Mouse (Mus musculus) neural tube, embryonic 15.5 days (tissue): ENCODE results near the gene Ly6f. TPM values are rescaled to one million over a fixed set of nuclear protein-coding genes. Genes with fewer than 3 reads are reported as not detected.
"Not testable (repeated sequence)": the region's sequence is repeated elsewhere in the genome, so short reads cannot be mapped to it uniquely, and the experiment has no call there.

Experiments
- ATAC-seq: fragments of 200-750 bp; cut with Nextera tagmentation; 2 replicates; pipeline ENCODE4 v1.8.0; 2017; ENCODE audit warnings: mild to moderate bottlenecking, moderate TSS enrichment, moderate library complexity; ENCODE audit not compliant: low FRiP score
- H3K27ac ChIP-seq: fragments of 300-500 bp; sonication (generic); replicated peaks from 2 replicates; pipeline ENCODE4 v1.5.1; 2015; ENCODE audit warnings: mild to moderate bottlenecking, inconsistent platforms
- H3K27me3 ChIP-seq: fragments of 300-500 bp; sonication (generic); replicated peaks from 2 replicates; pipeline ENCODE4 v1.6.1; 2015; ENCODE audit warnings: inconsistent platforms
- H3K36me3 ChIP-seq: fragments of 300-500 bp; sonication (generic); 2 replicates; pipeline ENCODE4 v1.6.1; 2015; ENCODE audit warnings: inconsistent platforms
- H3K4me1 ChIP-seq: fragments of 300-500 bp; sonication (generic); 2 replicates; pipeline ENCODE4 v1.6.1; 2015; ENCODE audit warnings: inconsistent platforms
- H3K4me2 ChIP-seq: fragments of 300-500 bp; sonication (generic); 2 replicates; pipeline ENCODE4 v1.6.1; 2015; ENCODE audit warnings: inconsistent platforms, mild to moderate bottlenecking, moderate library complexity
- H3K4me3 ChIP-seq: fragments of 300-500 bp; sonication (generic); replicated peaks from 2 replicates; pipeline ENCODE4 v1.5.1; 2015; ENCODE audit warnings: mild to moderate bottlenecking, inconsistent platforms
- H3K9ac ChIP-seq: fragments of 300-500 bp; sonication (generic); replicated peaks from 2 replicates; pipeline ENCODE4 v1.6.1; 2015; ENCODE audit warnings: mild to moderate bottlenecking, inconsistent platforms
- H3K9me3 ChIP-seq: fragments of 300-500 bp; sonication (generic); replicated peaks from 2 replicates; pipeline ENCODE4 v1.6.1; 2016; ENCODE audit warnings: inconsistent platforms
- WGBS: fragments of 180-500 bp; shearing (Covaris S2); methylation state at CpG from one replicate; pipeline ENCODE4 v1.1.7; 2015; ENCODE audit warnings: mixed read lengths; 5-methylcytosine and 5-hydroxymethylcytosine counted together
- polyA plus RNA-seq: library from polyadenylated mRNA; unstranded; fragments of >200 nt; fragmentation: Nextera tagmentation; extraction: Ambion mirVana; gene quantifications from 2 replicates; pipeline ENCODE4 v1.2.1, GENCODE M21; 2015

Gene Ly6f
- polyA plus RNA-seq, 1 experiment from 2014 or later: not detected

DNA sequence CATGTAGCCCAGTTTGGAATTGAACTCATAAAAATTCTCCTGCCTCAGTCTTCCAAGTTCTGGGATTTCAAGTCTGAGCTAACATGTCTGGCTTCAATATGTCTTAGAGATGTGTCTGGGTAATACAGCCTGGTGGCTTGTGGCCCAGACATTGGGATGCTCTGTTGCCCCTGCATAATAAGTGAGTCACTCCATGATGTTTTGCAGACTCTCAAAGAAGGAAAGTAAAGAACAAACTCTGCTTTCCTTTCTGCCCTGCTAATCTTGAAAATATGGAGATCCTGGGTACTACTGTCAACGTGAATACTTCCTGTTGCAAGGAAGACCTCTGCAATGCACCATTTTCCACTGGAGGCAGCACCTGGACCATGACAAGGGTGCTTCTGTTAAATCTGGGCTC lies 3.2 kb downstream of the Ly6f start:
- H3K9me3 ChIP-seq: no peaks in the 10 kb centered on the region
- ATAC-seq: no peak
- H3K27me3 ChIP-seq: no peaks in the 10 kb centered on the region
- no peak overlapping the region for H3K27ac ChIP-seq
- no peak overlapping the region for H3K4me2 ChIP-seq
- no peak overlapping the region for H3K9ac ChIP-seq
- H3K36me3 ChIP-seq: no peaks in the 10 kb centered on the region
- no peaks in the 10 kb centered on the region for H3K4me1 ChIP-seq
- no peak overlapping the region for H3K4me3 ChIP-seq
- WGBS: 79% methylated on average over 1 of the region's 1 CpGs

DNA sequence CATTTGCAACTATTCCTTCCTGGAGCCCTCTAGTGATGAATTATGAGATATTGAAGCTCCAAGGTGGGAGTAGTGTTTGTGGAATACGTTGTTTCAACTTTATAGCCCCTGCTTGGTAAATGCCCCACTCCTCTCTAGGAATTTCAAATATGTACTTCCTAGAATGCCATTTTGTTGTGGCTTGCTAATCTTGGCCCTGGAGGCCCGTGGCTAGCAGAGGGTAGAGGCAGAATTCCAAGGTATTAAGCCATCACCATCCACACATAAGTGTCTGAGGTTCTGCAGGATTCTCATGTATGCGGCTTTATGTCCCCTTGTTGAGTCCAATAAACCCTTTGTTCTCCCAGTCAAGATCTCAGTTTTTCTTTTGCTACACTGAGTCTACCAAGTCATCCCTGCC lies 3.7 kb downstream of the Ly6f start:
- Histone ChIP-seq H3K9me3 (no peaks in the 10 kb centered on the region), H3K36me3 (no peaks in the 10 kb centered on the region), H3K9ac (no peak overlapping the region), H3K4me3 (no peak overlapping the region), H3K27me3 (no peaks in the 10 kb centered on the region), H3K4me2 (no peak overlapping the region), H3K27ac (no peak overlapping the region), H3K4me1 (no peaks in the 10 kb centered on the region)
- ATAC-seq: no peak
- 67% methylated on average over 3 of the region's 3 CpGs for WGBS

DNA sequence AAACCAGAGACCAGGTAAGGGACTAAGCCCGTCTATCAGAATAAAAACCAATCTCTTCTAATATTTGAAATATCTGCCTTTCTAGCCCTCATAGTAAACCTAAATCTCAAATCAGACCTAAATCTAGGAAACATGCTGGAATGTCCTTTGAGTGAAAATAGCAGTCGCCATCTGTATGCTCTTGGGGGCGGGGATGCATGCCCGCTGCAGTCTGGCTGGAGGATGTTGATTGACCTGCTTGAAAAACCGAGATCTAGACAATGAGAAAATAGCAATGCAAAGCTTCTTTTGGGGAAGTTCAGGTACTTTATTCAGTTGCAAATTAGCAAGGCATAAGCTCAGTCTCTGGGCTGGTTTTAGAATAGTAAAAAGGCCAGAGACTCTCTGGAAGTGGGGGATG lies 13.8 kb downstream of the Ly6f start:
- not testable (repeated sequence) for H3K9me3 ChIP-seq, H3K27me3 ChIP-seq, H3K4me2 ChIP-seq, ATAC-seq, H3K9ac ChIP-seq, H3K4me3 ChIP-seq, H3K4me1 ChIP-seq, H3K36me3 ChIP-seq, H3K27ac ChIP-seq
- 81% methylated on average over 5 of the region's 5 CpGs for WGBS

DNA sequence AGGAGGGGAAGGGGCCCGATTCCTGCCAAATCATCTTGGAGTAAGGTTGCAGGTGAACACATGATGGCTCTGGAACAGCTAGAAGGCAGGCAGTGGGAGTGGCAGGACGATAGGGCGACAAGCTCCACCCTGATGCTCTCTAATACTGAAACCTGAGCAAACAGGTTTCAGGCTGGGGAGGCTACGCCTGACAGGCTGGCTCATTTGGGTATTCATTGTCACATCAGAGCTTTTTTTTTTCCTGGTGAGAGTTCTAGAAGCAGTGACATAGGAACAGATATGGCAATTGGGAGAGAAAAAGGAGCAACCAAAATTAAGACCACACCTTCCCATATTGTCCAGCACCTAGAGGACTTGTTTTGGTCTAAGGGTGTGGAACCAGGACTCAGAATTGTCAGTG lies 18.3 kb downstream of the Ly6f start:
- not testable (repeated sequence) for H3K4me1 ChIP-seq, H3K9me3 ChIP-seq, ATAC-seq, H3K27me3 ChIP-seq, H3K4me2 ChIP-seq, H3K36me3 ChIP-seq, H3K4me3 ChIP-seq, H3K27ac ChIP-seq, H3K9ac ChIP-seq
- WGBS: 89% methylated on average over 4 of the region's 4 CpGs

DNA sequence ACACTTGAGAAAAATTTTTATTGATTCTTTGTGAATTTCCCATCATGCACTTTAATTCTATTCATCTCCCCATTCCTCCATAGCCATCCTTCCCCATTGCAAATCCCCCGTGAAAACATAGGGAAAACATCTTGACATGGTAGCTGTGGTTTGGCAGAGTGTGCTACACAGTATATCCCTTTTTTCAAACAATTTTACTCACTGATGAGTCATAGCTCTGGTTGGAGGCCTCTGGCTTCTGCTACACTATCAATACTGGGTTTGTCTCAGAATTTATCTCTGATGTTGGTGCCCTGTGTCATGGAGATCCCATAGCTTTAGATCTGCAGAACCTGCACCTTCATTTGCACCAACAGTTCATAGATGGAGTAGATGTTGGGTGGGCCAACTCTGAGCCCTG lies 24.2 kb downstream of the Ly6f start:
- H3K27me3 ChIP-seq: no peaks in the 10 kb centered on the region
- no peak overlapping the region for H3K4me3 ChIP-seq
- ATAC-seq: no peak
- WGBS: 90% methylated on average over 1 of the region's 1 CpGs
- no peak overlapping the region for H3K27ac ChIP-seq
- no peaks in the 10 kb centered on the region for H3K36me3 ChIP-seq
- H3K4me1 ChIP-seq: no peaks in the 10 kb centered on the region
- no peak overlapping the region for H3K9ac ChIP-seq
- no peak overlapping the region for H3K4me2 ChIP-seq
- no peaks in the 10 kb centered on the region for H3K9me3 ChIP-seq

DNA sequence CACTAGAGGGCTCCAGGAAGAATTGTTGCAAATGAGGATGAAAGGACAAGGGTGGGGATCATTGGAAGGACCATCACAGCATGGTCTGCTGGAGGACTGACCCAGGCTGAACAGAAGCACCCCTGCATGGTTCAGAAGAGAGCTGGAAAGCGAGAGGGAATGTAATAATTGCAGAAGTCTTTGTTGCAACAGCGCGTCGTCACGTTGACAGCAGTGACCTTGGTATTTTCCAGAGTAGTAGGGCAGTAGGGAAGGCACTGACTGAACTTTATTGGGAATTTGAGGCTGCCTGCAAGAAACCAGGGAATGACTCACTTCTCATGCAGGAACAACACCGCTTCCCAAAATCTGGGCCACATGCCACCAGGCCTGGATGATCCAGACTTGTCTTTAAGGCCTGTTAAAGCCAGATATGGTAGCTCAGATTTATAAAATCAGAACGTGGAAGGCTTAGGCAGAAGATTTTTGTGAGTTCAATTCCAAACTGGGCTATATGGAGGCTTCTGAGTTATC lies 25.7 kb downstream of the Ly6f start:
- Histone ChIP-seq H3K9me3 (no peaks in the 10 kb centered on the region), H3K27me3 (no peaks in the 10 kb centered on the region), H3K9ac (no peak overlapping the region), H3K4me2 (no peak overlapping the region), H3K4me3 (no peak overlapping the region), H3K4me1 (no peaks in the 10 kb centered on the region), H3K36me3 (no peaks in the 10 kb centered on the region), H3K27ac (no peak overlapping the region)
- WGBS: 88% methylated on average over 7 of the region's 7 CpGs
- no peak for ATAC-seq

DNA sequence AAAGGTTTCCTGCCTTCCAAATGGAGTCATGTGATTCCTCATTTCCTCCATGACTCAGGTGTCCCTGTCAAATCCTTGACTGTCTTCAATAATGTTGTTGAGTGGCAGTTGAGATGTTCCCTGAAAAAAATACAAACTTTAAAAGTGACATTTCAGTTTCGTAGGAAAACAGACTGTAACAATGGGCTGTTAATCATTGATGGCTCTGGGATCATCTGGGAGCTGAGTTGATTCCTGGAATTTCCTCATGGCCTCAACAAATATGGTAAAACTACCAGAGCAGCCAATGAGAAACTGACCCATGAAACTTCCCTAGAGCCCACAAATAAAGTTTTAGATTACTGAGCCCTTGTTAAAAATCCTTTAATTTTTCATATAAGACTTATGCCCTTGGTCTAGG lies 37.9 kb downstream of the Ly6f start:
- ATAC-seq: no peak
- no peak overlapping the region for H3K27ac ChIP-seq
- 58% methylated on average over 1 of the region's 1 CpGs for WGBS

DNA sequence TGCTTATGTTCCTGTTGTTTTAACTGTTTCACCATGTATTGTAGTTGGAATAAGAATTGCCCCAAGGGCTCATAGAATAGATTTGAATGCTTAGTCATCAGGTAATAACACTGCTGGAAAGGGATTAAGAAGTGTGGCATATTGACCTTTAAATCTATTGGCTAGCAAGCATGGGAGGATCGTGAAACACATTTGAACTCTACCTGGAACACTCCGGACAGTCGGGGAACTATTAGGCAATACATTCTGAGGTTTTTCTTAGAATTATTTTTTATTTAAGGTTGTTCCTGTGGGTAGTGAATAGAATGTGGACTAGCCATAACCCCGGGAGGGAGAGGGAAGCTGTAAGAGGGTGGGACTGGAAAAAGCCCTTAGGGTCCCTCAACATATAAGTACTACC lies 41.0 kb downstream of the Ly6f start:
- H3K27ac ChIP-seq: no peak overlapping the region
- no peaks in the 10 kb centered on the region for H3K36me3 ChIP-seq
- no peaks in the 10 kb centered on the region for H3K4me1 ChIP-seq
- no peak overlapping the region for H3K9ac ChIP-seq
- 0 out of 2 replicates have a peak, but pooled peaks cover 3% of the 10 kb centered on the region for H3K9me3 ChIP-seq
- ATAC-seq: no peak
- no peaks in the 10 kb centered on the region for H3K27me3 ChIP-seq
- no peak overlapping the region for H3K4me2 ChIP-seq
- no peak overlapping the region for H3K4me3 ChIP-seq
- 87% methylated on average over 4 of the region's 4 CpGs for WGBS

More for the DNA sequence above, 37.9 kb downstream of the Ly6f start:
- Histone ChIP-seq H3K4me1 (no peaks in the 10 kb centered on the region), H3K9me3 (0 out of 2 replicates have a peak, but pooled peaks cover 3% of the 10 kb centered on the region), H3K4me2 (no peak overlapping the region), H3K27me3 (no peaks in the 10 kb centered on the region), H3K4me3 (no peak overlapping the region), H3K9ac (no peak overlapping the region), H3K36me3 (no peaks in the 10 kb centered on the region)

DNA sequence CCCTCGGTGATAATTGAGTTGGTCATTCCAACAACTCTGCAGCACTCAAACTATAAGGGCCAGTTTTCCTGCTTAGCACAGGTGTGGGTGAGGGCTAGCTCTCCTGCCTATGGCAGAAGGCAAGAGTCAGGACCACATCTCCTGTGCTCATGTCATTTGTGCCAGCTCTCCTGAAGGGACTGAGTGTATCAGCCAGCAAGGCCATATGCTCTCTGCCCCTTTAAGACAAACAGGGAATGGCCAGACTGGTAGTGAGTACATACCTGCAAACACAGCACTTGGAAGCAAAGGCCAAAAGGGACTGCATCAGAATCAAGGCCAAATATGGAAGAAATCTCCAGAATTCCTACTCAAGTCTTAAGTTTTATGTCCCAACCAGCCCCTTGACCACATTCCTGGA lies 41.7 kb downstream of the Ly6f start:
- Histone ChIP-seq H3K9me3 (0 out of 2 replicates have a peak, but pooled peaks cover 3% of the 10 kb centered on the region), H3K9ac (no peak overlapping the region), H3K4me1 (no peaks in the 10 kb centered on the region), H3K36me3 (no peaks in the 10 kb centered on the region), H3K4me2 (no peak overlapping the region), H3K27ac (no peak overlapping the region), H3K4me3 (no peak overlapping the region), H3K27me3 (no peaks in the 10 kb centered on the region)
- WGBS: 97% methylated on average over 1 of the region's 1 CpGs
- no peak for ATAC-seq

DNA sequence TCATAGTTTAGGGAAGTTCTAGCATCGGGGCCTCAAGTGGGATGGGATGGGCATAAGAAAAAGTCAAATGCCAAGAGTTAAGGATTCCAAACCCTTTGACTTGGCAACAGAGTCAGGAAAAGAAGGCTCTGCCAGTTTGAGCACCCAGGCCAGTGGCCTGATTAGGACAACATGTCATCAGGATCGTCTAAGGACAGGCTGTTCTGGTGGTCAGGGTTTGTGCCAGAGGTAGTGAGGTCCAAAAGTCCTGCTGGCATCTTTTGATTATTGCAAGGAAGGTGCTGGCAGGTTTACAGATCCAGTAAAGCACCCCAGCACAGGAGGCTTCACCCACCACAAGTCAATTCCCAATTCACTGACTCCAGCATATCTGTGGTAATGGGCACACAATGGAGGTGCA lies 46.2 kb downstream of the Ly6f start:
- H3K4me1 ChIP-seq: no peaks in the 10 kb centered on the region
- no peak overlapping the region for H3K4me3 ChIP-seq
- H3K27ac ChIP-seq: no peak overlapping the region
- ATAC-seq: no peak
- H3K27me3 ChIP-seq: no peaks in the 10 kb centered on the region
- 82% methylated on average over 2 of the region's 2 CpGs for WGBS
- H3K36me3 ChIP-seq: no peaks in the 10 kb centered on the region
- H3K9ac ChIP-seq: no peak overlapping the region
- no peak overlapping the region for H3K4me2 ChIP-seq
- no peaks in the 10 kb centered on the region for H3K9me3 ChIP-seq

DNA sequence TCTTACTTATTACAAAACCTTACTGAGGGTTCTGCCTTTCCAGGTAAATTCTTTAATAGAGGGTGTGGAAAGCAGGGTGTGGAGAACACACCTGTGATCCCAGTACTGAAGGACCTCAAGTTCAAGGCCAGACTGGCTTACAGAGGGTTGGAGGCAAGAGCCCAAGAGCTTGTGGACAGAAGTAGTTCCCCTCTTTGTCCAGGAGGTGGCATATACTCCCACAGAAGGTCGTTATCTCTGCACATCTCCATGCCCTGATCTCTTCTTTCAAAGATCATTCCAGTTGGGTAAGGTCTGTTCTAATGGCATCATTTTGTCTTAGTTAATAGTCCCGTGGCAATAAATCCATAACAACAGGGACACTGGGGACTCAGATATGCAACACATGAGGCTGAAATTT lies 49.0 kb downstream of the Ly6f start:
- 50% methylated on average over 2 of the region's 2 CpGs for WGBS
- Histone ChIP-seq H3K4me2 (no peak overlapping the region), H3K4me3 (no peak overlapping the region), H3K9me3 (peaks cover 9% of the 10 kb centered on the region), H3K36me3 (no peaks in the 10 kb centered on the region), H3K4me1 (no peaks in the 10 kb centered on the region), H3K27me3 (no peaks in the 10 kb centered on the region), H3K27ac (no peak overlapping the region), H3K9ac (no peak overlapping the region)
- no peak for ATAC-seq

DNA sequence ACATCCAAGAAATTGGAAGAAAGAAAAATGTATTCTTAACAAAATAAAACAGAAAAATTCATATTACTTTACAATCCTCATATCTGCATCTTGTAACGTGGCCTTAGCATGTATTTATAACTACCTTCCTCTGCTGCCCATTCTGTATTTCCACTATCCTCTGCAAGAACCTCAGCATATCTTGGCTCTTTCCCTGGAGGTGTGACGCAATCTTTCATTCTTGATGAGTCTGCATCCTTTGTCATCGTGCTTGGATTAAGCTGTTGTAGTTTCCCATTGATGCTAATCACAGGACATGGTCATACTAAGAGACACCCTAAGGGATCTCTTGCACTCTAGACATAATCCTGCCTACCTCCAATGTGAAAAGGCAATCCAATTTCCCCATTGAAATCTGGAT lies 50.4 kb downstream of the Ly6f start:
- Histone ChIP-seq H3K27me3 (no peaks in the 10 kb centered on the region), H3K4me3 (no peak overlapping the region), H3K36me3 (no peaks in the 10 kb centered on the region), H3K4me2 (no peak overlapping the region), H3K4me1 (no peaks in the 10 kb centered on the region), H3K9me3 (peaks cover 12% of the 10 kb centered on the region), H3K27ac (no peak overlapping the region), H3K9ac (no peak overlapping the region)
- 88% methylated on average over 3 of the region's 3 CpGs for WGBS
- ATAC-seq: no peak

DNA sequence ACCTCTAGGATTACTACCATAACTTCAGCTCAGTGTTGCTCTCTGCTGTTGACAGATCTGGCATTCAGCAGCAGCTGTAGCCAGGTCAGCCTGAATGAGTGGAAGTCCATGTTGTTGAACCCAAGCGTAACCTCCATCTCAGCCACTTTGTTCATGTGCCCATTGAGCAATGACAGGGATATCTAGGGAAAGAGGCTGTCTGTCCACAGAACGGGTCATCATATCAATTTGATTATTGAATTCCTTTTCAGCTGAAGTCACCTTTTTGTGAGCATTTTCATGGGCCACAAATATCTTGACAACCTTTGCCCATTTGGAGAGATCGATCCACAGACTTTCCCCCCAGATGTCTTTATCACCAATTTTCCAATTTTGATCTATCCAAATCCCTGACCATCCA lies 51.9 kb downstream of the Ly6f start:
- Histone ChIP-seq H3K4me2 (no peak overlapping the region), H3K27ac (no peak overlapping the region), H3K4me1 (no peaks in the 10 kb centered on the region), H3K4me3 (no peak overlapping the region), H3K36me3 (no peaks in the 10 kb centered on the region), H3K9ac (no peak overlapping the region), H3K9me3 (peaks cover 12% of the 10 kb centered on the region), H3K27me3 (no peaks in the 10 kb centered on the region)
- WGBS: 91% methylated on average over 3 of the region's 3 CpGs
- ATAC-seq: no peak
